Mouse (Mus musculus): ENCODE results near the gene Lrrc10. TPM values are rescaled to one million over a fixed set of nuclear protein-coding genes. Genes with fewer than 3 reads are reported as not detected.
"Not testable (repeated sequence)": the region's sequence is repeated elsewhere in the genome, so short reads cannot be mapped to it uniquely, and the experiment has no call there.

Gene Lrrc10
- polyA plus RNA-seq, 1 experiment from 2014 or later = 80.5 TPM

DNA sequence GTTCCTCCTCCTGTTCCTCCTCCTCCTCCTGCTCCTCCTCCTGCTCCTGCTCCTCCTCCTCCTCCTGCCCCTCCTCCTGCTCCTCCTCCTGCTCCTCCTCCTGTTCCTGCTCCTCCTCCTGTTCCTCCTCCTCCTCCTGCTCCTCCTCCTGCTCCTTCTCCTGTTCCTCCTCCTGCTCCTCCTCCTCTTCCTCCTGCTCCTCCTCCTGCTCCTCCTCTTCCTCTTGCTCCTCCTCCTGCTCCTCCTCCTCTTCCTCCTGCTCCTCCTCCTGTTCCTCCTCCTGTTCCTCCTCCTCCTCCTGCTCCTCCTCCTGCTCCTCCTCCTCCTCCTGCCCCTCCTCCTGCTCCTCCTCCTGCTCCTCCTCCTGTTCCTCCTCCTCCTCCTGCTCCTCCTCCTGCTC is 19.4 kb upstream of the Lrrc10 start:
- not testable (repeated sequence) for H3K9me3 ChIP-seq (ENCODE audit: control insufficient read depth, low read length); ATAC-seq (ENCODE audit: insufficient number of reproducible peaks, insufficient read depth, low FRiP score, low read depth); H3K9ac ChIP-seq (ENCODE audit: low read length); H3K4me3 ChIP-seq (ENCODE audit: control insufficient read depth in 1 of 2, insufficient read depth in 1 of 2, low read depth in 1 of 2, low read length in 2 of 2); H3K4me2 ChIP-seq (ENCODE audit: low read length); H3K27me3 ChIP-seq (ENCODE audit: control insufficient read depth, insufficient read depth, low read length); H3K27ac ChIP-seq (replicated peaks in 1 of 2; ENCODE audit: control insufficient read depth in 1 of 2, insufficient read depth in 1 of 2, low read depth in 2 of 2, low read length in 2 of 2); H3K36me3 ChIP-seq (ENCODE audit: control insufficient read depth, insufficient read depth, low read length)
- H3K4me1 ChIP-seq (ENCODE audit: control insufficient read depth in 2 of 2, insufficient read depth in 2 of 2, low read length in 2 of 2) = peaks cover 14 to 22% of the 10 kb centered on the region in 2 experiments

DNA sequence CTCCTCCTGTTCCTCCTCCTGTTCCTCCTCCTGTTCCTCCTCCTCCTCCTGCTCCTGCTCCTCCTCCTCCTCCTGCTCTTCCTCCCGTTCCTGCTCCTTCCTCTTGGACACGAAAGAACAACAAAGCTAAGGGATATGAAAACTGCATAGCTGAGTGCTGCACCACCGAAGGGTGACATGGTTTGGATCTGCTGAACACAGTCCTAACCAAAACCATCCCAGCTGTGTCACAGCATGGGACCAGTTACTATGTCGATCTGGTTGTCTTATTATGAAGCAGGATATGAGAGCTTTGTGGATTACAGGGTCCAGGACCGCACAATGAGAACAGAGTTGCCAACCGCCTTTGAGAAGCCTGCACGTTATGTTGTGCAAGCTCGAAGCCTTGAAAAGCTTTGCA is 19.0 kb upstream of the Lrrc10 start:
- WGBS = 83% methylated on average over 8 of the region's 8 CpGs
- Histone ChIP-seq H3K4me3 (ENCODE audit: control insufficient read depth in 1 of 2, insufficient read depth in 1 of 2, low read depth in 1 of 2, low read length in 2 of 2) (no peak overlapping the region), H3K4me2 (ENCODE audit: low read length) (no peak overlapping the region), H3K4me1 (ENCODE audit: control insufficient read depth in 2 of 2, insufficient read depth in 2 of 2, low read length in 2 of 2) (peaks cover 11 to 19% of the 10 kb centered on the region in 2 experiments), H3K9me3 (ENCODE audit: control insufficient read depth, low read length) (no peaks in the 10 kb centered on the region), H3K36me3 (ENCODE audit: control insufficient read depth, insufficient read depth, low read length) (no peaks in the 10 kb centered on the region), H3K27me3 (ENCODE audit: control insufficient read depth, insufficient read depth, low read length) (no peaks in the 10 kb centered on the region), H3K9ac (ENCODE audit: low read length) (no peak overlapping the region), H3K27ac (replicated peaks in 1 of 2; ENCODE audit: control insufficient read depth in 1 of 2, insufficient read depth in 1 of 2, low read depth in 2 of 2, low read length in 2 of 2) (no peak overlapping the region)
- no peak for ATAC-seq (ENCODE audit: insufficient number of reproducible peaks, insufficient read depth, low FRiP score, low read depth)

DNA sequence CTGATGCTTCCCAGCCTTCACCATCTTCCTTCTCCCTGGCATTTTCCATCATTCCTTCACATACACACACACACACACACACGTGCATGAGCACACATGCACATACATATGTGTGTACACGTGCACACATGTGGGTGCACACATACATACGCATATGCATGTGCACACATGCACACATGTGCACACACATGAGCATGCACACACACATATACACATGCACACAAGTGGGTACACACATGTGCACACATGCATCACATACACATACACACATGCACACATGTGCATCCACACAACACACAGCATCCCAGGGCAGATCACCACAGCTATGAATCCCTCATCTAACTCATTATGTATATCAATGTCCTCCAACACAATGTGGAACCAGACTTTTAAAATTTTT is 14.0 kb upstream of the Lrrc10 start:
- H3K27me3 ChIP-seq (ENCODE audit: control insufficient read depth, insufficient read depth, low read length) = no peaks in the 10 kb centered on the region
- no peak for ATAC-seq (ENCODE audit: insufficient number of reproducible peaks, insufficient read depth, low FRiP score, low read depth)
- H3K4me3 ChIP-seq (ENCODE audit: control insufficient read depth in 1 of 2, insufficient read depth in 1 of 2, low read depth in 1 of 2, low read length in 2 of 2) = no peak overlapping the region
- no peaks in the 10 kb centered on the region for H3K36me3 ChIP-seq (ENCODE audit: control insufficient read depth, insufficient read depth, low read length)
- no peak overlapping the region for H3K27ac ChIP-seq (replicated peaks in 1 of 2; ENCODE audit: control insufficient read depth in 1 of 2, insufficient read depth in 1 of 2, low read depth in 2 of 2, low read length in 2 of 2)
- WGBS = 90% methylated on average over 3 of the region's 3 CpGs
- no peak overlapping the region for H3K4me2 ChIP-seq (ENCODE audit: low read length)
- H3K9ac ChIP-seq (ENCODE audit: low read length) = no peak overlapping the region
- H3K4me1 ChIP-seq (ENCODE audit: control insufficient read depth in 2 of 2, insufficient read depth in 2 of 2, low read length in 2 of 2) = no peaks in the 10 kb centered on the region
- no peaks in the 10 kb centered on the region for H3K9me3 ChIP-seq (ENCODE audit: control insufficient read depth, low read length)

DNA sequence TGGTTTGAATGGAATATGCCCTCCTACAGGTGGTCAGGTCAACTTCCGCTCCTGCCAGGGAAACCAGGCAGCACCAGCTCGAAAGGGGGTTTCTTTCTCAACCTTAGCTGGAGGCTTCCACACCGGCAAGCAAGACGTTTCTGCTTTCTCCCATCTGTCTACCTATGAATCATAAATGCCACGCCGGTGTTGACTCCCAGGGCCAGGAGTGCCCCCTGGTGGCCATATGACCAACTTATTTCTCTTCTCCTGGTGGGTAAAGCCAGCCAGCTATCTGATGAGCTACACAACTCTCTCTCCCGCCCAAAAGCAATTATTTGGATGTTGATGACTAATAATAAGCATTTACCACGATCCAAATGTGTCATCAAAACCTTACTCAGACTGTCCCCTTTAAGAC is 11.4 kb upstream of the Lrrc10 start:
- Histone ChIP-seq H3K27ac (replicated peaks in 1 of 2; ENCODE audit: control insufficient read depth in 1 of 2, insufficient read depth in 1 of 2, low read depth in 2 of 2, low read length in 2 of 2) (no peak overlapping the region), H3K4me2 (ENCODE audit: low read length) (no peak overlapping the region), H3K4me3 (ENCODE audit: control insufficient read depth in 1 of 2, insufficient read depth in 1 of 2, low read depth in 1 of 2, low read length in 2 of 2) (no peak overlapping the region), H3K9me3 (ENCODE audit: control insufficient read depth, low read length) (0 out of 2 replicates have a peak, but pooled peaks cover 4% of the 10 kb centered on the region), H3K27me3 (ENCODE audit: control insufficient read depth, insufficient read depth, low read length) (no peaks in the 10 kb centered on the region), H3K36me3 (ENCODE audit: control insufficient read depth, insufficient read depth, low read length) (no peaks in the 10 kb centered on the region), H3K4me1 (ENCODE audit: control insufficient read depth in 2 of 2, insufficient read depth in 2 of 2, low read length in 2 of 2) (no peaks in the 10 kb centered on the region), H3K9ac (ENCODE audit: low read length) (no peak overlapping the region)
- ATAC-seq (ENCODE audit: insufficient number of reproducible peaks, insufficient read depth, low FRiP score, low read depth) = no peak
- WGBS = 18% methylated on average over 8 of the region's 8 CpGs

DNA sequence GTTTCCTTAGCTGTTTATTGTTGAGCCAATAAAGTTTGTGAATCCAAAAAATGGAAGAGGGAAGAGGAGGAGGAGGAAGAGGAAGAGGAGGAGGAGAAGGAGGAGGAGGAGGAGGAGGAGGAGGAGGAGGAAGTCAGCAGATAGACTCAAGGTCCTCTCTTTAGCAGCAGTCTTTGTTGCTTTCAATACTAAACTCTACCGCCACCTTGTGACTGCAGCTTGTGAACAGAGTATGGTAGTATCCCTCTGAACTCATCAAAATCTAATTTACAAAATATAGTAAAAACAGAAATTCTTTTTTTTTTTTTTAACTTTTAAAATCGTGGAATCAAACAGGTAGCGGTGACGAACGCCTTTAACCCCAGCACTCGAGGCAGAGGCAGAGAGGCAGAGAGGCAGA is 4.8 kb upstream of the Lrrc10 start:
- Histone ChIP-seq H3K27ac (replicated peaks in 1 of 2; ENCODE audit: control insufficient read depth in 1 of 2, insufficient read depth in 1 of 2, low read depth in 2 of 2, low read length in 2 of 2) (no peak overlapping the region), H3K9me3 (ENCODE audit: control insufficient read depth, low read length) (0 out of 2 replicates have a peak, but pooled peaks cover 4% of the 10 kb centered on the region), H3K36me3 (ENCODE audit: control insufficient read depth, insufficient read depth, low read length) (no peaks in the 10 kb centered on the region), H3K4me1 (ENCODE audit: control insufficient read depth in 2 of 2, insufficient read depth in 2 of 2, low read length in 2 of 2) (peaks cover 17 to 27% of the 10 kb centered on the region in 2 experiments), H3K9ac (ENCODE audit: low read length) (no peak overlapping the region), H3K4me3 (ENCODE audit: control insufficient read depth in 1 of 2, insufficient read depth in 1 of 2, low read depth in 1 of 2, low read length in 2 of 2) (no peak overlapping the region), H3K27me3 (ENCODE audit: control insufficient read depth, insufficient read depth, low read length) (no peaks in the 10 kb centered on the region), H3K4me2 (ENCODE audit: low read length) (no peak overlapping the region)
- WGBS = 73% methylated on average over 6 of the region's 6 CpGs
- no peak for ATAC-seq (ENCODE audit: insufficient number of reproducible peaks, insufficient read depth, low FRiP score, low read depth)

DNA sequence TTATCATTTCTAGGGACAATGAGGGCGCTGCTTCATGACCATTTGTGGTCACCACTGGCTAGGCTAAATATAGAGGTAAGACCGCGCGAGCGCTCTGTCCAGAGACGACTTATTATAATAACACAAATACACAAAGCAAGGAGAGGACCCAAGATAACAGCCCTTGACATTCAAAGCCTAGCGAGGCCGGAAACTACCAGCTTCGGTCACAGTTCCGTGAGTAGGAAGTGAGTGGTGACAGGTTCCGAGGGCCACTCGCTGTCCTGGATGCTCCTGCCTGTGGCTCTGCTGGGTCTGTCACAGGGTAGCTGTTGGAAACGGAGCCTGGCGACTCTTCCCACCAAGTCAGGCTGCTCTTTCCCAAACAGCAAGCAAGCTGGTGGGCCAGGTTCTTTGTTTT is 2.8 kb upstream of the Lrrc10 start:
- H3K4me1 ChIP-seq (ENCODE audit: control insufficient read depth in 2 of 2, insufficient read depth in 2 of 2, low read length in 2 of 2) = peaks cover 17 to 27% of the 10 kb centered on the region in 2 experiments
- 0 out of 2 replicates have a peak, but pooled peaks cover 4% of the 10 kb centered on the region for H3K9me3 ChIP-seq (ENCODE audit: control insufficient read depth, low read length)
- ATAC-seq (ENCODE audit: insufficient number of reproducible peaks, insufficient read depth, low FRiP score, low read depth) = peak; percentile 81
- H3K27ac ChIP-seq (replicated peaks in 1 of 2; ENCODE audit: control insufficient read depth in 1 of 2, insufficient read depth in 1 of 2, low read depth in 2 of 2, low read length in 2 of 2) = peak overlapping the region; percentile 88 to 94
- H3K4me2 ChIP-seq (ENCODE audit: low read length) = peak overlapping the region; percentile 56
- peak overlapping the region in 1 of 2 experiments; percentile 14; a peak in 1 of 4 replicates for H3K4me3 ChIP-seq (ENCODE audit: control insufficient read depth in 1 of 2, insufficient read depth in 1 of 2, low read depth in 1 of 2, low read length in 2 of 2)
- WGBS = 14% methylated on average over 14 of the region's 14 CpGs
- H3K9ac ChIP-seq (ENCODE audit: low read length) = peak overlapping the region; percentile 69
- no peaks in the 10 kb centered on the region for H3K36me3 ChIP-seq (ENCODE audit: control insufficient read depth, insufficient read depth, low read length)
- H3K27me3 ChIP-seq (ENCODE audit: control insufficient read depth, insufficient read depth, low read length) = no peaks in the 10 kb centered on the region

DNA sequence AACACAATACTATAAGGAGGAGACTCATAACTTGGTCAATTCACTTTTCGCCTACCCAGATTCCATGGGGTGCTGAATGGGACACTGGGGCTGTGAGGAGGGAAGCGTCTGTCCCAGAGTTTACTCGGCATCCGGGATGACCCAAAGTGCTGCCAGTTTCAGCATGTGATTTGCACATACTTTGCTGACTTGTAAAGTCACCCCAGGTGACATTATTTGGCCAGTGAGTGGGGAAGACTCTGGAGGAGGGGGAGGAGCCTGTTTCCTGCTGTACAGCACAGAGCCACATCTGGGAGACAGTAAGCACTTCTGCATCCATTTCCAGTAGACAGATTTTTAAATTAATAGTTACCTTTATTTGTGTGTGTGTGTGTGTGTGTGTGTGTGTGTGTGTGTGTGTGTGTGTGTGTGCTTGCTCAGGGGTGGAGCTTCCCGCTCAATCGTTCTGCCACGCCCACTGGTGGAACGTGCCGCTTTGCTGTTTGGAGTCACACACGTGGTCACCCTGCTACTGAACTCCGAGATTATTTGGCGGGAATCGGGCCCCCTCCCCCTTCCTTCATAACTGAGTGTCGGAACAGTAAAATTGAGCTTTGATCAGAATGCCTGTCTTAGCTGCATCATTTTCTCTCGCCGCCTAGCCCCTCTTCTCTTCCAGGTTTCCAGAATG is 1.5 kb upstream of the Lrrc10 start:
- Histone ChIP-seq H3K4me3 (ENCODE audit: control insufficient read depth in 1 of 2, insufficient read depth in 1 of 2, low read depth in 1 of 2, low read length in 2 of 2) (peak overlapping the region in 1 of 2 experiments; percentile 7; a peak in 1 of 4 replicates), H3K4me1 (ENCODE audit: control insufficient read depth in 2 of 2, insufficient read depth in 2 of 2, low read length in 2 of 2) (peaks cover 17 to 32% of the 10 kb centered on the region in 2 experiments), H3K9ac (ENCODE audit: low read length) (peak overlapping the region; percentile 22; the same call in 1 of the 2 replicates), H3K27ac (replicated peaks in 1 of 2; ENCODE audit: control insufficient read depth in 1 of 2, insufficient read depth in 1 of 2, low read depth in 2 of 2, low read length in 2 of 2) (peak overlapping the region in 1 of 2 experiments; percentile 29; a peak in 1 of 4 replicates), H3K4me2 (ENCODE audit: low read length) (peak overlapping the region; percentile 71)
- H3K36me3 ChIP-seq (ENCODE audit: control insufficient read depth, insufficient read depth, low read length); H3K9me3 ChIP-seq (ENCODE audit: control insufficient read depth, low read length); ATAC-seq (ENCODE audit: insufficient number of reproducible peaks, insufficient read depth, low FRiP score, low read depth); H3K27me3 ChIP-seq (ENCODE audit: control insufficient read depth, insufficient read depth, low read length): not testable (repeated sequence)
- WGBS = 18% methylated on average over 15 of the region's 16 CpGs

DNA sequence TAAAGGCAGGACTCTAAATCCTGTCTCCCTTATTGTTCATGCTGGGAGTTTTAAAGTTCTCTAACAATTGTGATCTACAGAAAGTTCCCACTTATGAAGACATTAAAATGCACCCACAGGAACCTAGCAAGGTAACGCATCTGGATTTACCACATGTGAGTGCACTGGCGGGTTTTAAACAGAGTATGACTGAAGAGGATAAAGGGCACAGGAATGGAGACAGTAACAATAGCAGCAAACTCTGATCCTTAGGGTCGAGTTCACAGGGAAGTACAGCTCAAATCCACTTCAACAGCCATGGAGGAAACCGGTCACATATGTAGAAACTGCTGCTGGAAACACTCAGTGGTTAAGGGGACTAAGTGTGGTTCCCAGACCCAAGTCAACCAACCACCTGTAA is 4.1 kb downstream of the Lrrc10 start:
- 61% methylated on average over 4 of the region's 4 CpGs for WGBS
- no peak overlapping the region for H3K4me3 ChIP-seq (ENCODE audit: control insufficient read depth in 1 of 2, insufficient read depth in 1 of 2, low read depth in 1 of 2, low read length in 2 of 2)
- no peaks in the 10 kb centered on the region for H3K9me3 ChIP-seq (ENCODE audit: control insufficient read depth, low read length)
- peaks cover 66% of the 10 kb centered on the region for H3K36me3 ChIP-seq (ENCODE audit: control insufficient read depth, insufficient read depth, low read length)
- H3K4me1 ChIP-seq (ENCODE audit: control insufficient read depth in 2 of 2, insufficient read depth in 2 of 2, low read length in 2 of 2) = peaks cover 3 to 25% of the 10 kb centered on the region in 2 experiments
- peak overlapping the region in 1 of 2 experiments; percentile 35; a peak in 2 of 4 replicates for H3K27ac ChIP-seq (replicated peaks in 1 of 2; ENCODE audit: control insufficient read depth in 1 of 2, insufficient read depth in 1 of 2, low read depth in 2 of 2, low read length in 2 of 2)
- H3K27me3 ChIP-seq (ENCODE audit: control insufficient read depth, insufficient read depth, low read length) = no peaks in the 10 kb centered on the region
- H3K9ac ChIP-seq (ENCODE audit: low read length) = peak overlapping the region; percentile 97
- H3K4me2 ChIP-seq (ENCODE audit: low read length) = peak overlapping the region; percentile 71
- ATAC-seq (ENCODE audit: insufficient number of reproducible peaks, insufficient read depth, low FRiP score, low read depth) = no peak
